Mouse (Mus musculus) kidney, adult 8-10 months (tissue): Measurements from ENCODE around the gene Rab3il1.

Source experiments
- DNase-seq, 2 experiments: peaks; one replicate each; pipeline ENCODE4 v3.0.0; 2022

Gene Rab3il1

DNA sequence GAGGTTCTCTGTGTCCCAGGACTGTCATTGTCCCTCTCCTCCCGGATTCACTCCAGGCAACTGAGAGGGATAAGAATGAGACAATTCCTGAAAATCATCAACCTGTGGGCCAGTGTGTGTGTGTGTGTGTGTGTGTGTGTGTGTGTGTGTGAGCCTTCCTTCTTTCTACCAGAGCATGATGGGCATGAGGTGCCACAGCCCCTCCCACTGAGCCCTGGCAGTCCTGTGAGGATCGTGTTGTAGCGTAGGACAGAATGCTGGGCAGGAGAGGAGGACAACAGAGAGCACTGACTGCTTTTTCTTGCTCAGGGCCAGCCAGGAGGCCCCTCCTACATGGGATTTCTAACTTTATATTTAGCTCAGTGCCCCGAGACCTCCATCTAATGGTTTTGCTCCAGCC, 41.3 kb downstream of the Rab3il1 start:
- no peak for DNase-seq

DNA sequence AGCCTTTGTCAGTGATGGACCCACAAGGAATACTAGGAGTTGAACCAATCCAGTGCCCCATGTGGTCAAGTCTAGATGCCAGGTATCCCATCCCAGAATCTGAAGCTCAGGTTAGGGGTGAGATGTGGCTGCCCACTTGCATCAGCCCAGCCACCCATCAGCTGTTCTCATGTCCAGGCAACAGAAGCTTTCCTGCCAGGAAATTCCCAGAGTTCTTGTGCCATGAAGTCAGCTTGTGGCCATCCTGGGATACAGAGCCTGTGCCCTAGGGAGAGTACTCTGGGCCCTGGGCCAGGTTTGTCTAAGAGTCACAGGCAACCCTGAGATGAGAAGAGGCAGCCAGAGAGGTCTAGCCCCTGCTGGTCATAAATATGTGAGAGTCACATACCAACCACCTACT, 42.2 kb downstream of the Rab3il1 start:
- DNase-seq = peak; percentile 77 to 81

DNA sequence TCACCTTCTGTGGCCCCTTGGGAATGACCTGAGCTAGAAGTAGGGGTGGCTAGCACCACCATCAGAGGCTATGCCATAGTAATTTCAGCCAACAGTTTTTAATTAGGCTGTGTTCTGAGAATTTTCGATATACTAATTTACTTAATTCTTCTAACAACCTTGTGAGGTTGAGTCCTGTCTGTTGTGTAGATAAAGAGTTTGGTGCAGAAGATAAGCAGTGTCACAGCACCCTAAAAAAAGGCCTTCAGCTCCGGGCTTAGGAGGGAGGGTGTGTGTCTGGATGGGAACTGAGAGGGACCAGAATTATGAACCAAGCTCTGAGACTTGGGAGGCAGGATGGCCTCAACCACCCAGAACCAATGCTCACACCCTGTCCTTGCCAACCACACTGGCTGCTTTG, 44.2 kb downstream of the Rab3il1 start:
- DNase-seq = no peak

DNA sequence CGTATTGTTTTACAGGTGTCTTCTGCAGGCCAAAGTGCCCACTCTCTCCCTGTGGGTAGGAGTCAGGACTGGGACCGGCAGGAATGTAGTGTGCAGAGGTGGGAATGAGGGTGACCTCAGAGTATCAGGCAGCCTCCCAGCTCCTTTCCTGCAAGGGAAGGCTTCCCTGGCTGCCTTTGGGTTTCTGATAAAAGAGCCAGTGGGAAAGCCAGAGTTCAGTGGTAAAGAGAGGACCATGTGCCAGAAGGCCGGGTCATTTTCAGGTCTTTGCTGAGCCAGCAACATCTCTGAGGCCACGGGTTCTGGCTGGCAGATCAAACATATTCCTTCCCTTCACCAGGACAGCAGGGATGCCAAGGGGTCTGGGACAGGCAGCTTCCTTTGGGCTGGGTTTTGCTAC, 44.9 kb downstream of the Rab3il1 start:
- peak; percentile 78 to 82 for DNase-seq

DNA sequence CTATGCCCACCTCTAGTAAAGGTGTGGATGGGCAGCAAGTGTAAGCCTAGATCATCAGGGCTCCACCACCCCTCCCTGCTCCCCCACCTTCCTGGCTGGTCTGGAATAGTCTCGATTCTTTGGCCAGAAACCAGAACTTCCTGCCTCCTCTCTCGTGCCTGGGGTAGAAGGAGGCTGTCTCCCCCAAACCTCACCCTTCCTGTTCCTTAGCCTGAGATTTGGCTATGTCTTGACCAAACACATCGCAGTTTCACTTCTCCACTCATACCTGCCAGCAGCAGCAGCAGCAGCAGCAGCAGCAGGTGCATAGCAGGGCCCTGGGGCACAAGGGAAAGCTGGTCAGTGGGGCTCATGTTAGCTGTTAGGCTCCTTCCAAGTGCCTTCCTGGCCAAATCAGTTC, 45.5 kb downstream of the Rab3il1 start:
- DNase-seq = no peak

DNA sequence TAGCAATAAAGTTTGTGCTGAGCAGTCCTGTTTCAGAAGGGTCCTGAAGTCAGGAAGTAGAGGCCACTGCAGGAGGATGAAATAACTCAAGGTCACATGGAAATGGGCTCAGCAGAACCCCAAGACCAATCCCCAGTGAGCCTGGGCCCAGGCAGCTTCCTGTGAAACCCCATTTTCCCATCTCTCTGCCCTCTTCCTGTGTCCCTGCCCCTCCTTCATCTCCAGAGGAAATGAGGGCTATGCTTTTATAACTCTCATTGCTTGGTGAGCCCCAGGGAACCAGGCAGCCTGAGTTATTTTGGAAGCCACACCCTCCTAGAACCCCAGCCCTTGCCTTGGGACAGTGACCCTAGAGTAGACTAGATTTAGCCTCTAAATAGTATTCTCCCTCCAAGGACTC, 48.1 kb downstream of the Rab3il1 start:
- DNase-seq = no peak

DNA sequence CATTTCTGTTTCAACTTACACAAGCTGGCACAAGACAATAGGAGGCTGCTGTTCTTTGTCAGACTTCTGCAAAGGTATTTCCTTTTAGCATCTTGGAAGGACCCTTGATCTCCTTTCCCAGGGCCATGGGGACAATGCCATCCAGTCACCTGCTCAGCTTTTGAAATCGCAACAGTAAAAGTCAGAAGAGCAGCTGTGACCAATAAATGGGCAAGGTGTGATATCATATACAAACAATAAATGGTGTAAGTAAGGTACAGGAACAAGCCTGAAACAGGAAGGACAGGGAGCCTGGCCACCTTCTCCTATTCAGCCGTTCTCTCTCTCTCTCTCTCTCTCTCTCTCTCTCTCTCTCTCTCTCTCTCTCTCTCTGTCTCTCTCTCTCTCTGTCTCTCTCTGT, 49.0 kb downstream of the Rab3il1 start:
- DNase-seq = no peak

DNA sequence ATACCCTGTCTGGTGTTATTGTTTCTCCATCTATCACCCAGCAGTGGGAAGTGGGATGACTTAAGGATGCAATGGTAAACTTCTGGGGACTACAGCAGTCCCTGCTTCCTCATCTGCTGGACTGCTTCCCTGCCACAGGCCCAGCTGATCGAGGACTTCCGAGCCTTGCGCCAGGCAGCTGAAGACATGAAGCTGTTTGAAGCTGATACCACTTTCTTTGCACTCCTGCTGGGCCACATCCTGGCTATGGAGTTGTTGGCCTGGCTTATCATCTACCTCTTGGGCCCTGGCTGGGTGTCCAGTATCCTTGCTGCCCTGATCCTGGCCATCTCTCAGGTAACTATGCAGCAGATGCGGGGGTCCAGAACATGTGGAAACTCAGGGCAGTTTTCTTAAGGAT, 51.2 kb downstream of the Rab3il1 start:
- DNase-seq = no peak

DNA sequence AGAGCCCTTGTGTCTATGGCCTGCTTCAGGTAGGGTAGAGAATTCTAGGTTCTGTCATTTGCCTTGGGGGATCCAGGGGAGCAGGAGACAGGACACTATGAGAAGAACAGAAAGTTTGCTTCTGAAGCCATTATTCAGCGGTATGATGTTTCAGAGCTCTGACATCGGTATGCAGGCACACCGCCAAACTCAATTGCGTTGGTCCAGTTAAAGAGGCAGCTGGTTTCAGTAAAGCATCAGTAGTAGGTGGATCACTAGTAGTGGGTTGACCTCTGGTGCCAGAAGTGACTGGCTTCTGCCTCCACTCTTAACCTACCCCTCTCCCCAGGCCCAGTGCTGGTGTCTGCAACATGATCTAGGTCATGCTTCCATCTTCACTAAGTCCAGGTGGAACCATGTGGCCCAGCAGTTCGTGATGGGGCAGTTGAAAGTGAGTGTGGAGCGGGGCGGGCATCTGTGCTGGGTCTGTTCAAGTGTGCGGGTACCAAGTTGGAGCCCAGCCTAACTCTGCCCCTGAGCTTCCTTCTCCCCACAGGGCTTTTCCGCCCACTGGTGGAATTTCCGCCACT, 52.3 kb downstream of the Rab3il1 start:
- no peak for DNase-seq

DNA sequence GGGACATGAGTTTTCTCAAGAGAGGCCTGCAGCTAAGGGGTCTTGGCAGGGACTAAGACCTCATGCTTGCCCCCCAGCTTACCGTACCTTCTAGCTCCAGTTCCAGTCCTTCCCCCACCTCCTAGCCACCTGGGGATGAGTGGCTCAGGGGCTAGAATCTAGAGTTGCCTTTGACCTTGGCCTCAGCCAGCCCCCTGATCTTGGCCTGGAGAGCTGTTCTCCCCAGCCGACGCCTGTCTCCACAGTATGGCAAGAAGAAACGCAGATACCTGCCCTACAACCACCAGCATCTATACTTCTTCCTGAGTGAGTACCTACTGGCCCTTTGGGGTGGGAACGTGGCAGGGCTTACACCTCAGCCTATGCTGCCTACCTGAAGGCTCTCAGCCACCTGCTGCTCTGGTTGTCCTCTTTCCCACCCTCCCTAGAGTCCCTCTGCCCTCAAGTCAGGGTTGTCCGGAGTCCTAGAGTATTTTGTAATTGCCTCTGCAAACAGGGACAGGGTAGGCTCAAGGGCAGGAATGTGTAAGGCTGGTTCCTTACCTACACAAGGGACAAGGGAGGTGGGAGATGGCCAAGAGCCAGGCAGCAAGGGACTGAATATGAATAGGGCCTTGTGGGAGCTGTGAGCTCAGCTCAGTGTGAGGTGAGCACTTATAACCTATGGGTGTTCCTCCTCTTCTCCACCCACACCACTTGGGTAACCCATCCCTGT, 53.0 kb downstream of the Rab3il1 start:
- no peak for DNase-seq

DNA sequence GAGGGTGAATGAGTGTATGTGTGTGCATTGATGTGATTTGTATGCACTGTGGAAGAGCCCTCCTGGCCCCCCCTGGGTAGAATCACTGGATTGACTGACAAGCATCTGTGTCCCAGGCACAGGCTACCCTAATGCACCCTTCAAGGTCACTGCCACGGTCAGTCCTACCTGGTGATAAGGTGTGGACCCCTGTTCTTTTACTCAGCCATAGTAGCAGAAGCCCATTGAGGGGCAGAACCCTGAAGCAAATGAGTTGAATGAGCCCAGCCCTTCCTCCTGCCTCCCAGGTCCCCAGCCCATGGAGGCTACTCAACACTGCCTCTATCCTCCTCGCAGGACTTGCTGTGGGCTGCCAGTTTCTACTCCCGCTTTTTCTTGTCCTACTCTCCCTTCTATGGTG, 53.8 kb downstream of the Rab3il1 start:
- DNase-seq = no peak

DNA sequence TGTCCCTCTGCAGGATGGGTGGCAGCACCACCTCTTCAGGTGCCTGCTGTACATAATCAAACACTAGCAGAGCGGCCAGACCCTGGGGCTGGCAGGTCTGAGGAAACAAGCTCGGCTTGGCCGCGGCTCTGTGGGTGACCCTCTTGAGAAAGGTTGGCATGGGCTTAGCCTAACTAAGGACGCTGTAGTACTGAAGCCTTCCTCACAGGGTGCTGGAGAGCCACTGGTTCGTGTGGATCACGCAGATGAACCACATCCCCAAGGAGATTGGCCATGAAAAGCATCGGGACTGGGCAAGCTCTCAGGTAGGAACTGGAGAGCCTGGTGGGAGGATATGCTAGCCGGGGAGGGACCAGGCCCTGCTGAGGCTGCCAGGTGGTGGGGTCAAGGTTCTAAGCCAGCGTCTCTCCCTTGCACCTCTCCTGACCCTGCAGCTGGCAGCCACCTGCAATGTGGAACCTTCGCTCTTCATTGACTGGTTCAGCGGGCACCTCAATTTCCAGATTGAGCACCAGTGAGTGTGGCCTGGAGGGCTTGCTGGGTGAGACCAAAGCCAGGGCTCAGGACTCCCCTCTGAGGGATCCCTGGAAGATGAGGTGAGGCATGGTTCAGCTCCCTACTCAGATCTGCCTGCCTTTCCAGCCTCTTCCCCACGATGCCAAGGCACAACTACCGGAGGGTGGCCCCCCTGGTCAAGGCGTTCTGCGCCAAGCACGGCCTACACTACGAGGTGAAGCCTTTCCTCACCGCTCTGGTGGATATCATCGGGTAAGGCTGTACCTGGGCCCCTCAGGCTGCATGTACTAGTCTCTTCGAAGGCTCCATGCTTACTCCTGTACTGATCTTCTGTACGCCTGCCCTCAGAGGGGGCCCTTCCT, 54.6 kb downstream of the Rab3il1 start:
- peak; percentile 73 to 84 for DNase-seq

DNA sequence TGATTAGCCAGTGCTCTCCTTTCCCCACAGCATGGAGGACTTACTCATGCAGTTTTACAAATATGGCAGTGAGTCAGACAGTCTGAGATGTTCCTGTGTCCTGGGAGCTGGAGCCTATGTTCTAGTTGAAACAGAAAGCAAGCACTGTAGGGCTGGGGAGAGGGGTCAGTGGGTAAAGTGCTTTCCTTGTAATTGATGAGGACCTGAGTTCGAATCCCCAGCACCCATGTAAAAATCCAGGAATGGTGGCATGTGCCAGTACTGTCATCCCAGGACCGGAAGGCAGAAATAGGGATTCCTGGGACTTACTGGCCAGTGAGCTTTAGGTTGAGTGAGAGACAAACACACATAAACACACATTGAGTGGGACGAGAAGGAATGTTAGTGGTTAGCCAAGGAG, 55.2 kb downstream of the Rab3il1 start:
- no peak for DNase-seq

DNA sequence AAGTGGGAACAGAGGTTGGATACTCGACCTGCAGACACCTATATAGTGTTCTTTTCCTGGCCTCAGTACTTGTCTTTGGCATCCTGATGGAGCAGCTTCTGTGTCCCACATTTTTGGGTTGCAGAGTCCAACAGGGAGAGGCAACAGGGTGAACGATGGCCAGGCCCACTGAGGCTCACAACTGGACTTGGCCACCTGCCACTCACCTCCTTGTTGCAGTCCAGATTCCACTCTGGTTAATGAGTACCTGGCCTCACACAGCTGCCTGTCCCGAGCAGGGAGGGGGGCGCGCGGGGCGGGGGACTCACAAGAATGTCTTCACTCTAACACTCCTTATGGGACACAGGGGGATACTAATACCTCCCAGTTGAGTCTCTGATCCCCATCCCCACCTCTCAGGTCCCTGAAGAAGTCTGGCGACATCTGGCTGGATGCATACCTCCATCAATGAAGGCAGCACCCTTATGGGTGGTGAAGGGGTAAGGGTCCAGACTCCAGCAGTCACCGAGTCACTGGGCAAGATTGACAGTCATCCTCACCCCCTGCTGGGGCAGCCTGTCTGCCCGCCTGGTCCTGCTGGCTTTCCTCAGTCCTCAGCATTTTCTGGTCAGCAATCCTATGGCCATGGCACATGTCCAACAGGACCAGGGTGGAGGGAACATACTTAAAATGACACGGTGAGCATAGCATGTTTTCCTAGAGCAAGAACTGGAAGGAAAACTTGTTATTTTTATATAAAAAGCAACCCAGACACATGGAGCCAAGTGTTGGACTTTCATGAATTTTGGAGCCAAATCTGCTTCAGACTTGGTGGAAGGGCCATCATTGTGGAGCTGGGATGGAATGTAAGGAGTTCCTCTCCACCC, 56.2 kb downstream of the Rab3il1 start:
- DNase-seq = peak; percentile 95

DNA sequence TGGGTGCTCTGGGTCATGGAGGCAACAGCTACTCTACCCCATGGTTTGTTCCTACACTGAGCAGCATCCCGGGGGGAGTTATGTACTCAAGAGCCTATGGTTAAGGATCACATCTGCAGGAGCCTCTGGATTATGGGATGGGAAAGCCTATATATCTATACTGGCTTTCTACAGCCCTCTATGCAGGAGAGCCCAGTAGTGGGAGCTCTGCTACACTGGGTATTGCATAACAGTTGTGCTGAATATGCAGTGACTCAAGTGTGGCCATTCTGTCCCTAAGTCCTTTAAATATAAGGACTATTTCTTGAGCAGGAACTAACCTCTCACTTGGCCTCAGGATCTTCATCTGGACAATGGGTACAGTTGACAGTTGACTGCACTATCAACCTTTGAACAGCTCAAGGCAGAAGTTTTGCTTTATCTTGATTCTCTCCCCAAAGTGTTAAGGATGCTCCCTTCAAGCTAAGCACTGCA, 56.9 kb downstream of the Rab3il1 start:
- DNase-seq = no peak

DNA sequence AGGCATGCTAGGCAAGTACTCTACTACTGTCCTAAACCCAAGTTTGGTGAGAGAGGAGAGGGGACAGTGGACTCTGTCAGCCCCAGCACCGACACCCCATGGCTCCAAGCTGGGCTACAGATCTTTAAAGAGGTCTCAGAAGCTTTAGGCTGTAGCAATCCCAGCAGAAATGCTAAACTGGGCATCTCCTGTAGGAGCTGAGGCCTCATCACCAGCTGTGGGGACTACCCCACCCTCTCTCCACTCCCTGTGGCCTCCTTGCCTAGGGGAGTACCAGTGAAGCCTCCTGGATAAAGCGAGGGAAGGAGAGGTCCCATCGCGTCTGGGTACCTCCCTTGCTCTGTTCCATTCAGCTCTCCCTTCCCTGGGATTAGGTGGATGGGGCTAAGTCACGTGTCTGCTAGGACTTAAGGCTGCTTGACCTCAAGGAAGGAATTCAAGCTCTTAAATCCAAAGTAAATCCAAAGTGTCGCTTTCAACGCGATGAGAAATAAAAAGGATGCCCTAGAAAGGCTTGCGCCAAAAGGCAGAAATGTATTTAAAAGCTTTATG, 57.5 kb downstream of the Rab3il1 start:
- DNase-seq = no peak

DNA sequence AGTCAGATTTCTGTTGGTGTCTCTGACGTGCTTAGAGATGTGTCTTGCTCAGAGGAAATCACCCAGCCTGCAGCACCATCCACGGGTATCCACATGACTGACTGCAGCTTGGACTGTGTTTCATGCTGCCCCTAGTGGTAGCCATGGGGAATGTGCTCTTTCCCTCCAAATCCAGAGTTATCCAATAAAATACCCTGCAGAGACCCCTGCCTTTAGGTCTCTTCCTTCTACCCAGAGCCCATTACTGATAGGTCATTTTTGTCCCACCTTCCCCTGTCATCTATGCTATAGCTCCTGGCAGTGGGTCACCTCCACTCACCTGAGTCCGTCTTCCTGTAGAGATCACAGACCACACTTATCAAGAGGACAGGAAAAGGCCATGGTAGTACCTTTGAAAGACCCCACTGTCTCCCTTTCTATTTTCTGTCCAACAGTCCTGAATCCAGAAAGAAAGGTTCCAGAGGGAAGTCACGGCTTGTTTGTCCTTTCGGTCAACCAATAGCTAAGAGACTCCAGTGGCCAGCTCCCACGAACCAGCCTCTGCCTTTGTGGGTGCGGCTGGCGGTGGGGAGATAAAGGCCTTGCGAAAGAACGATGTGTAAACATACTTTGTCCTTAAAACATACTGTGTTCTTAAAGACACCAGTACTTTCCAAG, 58.6 kb downstream of the Rab3il1 start:
- DNase-seq = no peak

DNA sequence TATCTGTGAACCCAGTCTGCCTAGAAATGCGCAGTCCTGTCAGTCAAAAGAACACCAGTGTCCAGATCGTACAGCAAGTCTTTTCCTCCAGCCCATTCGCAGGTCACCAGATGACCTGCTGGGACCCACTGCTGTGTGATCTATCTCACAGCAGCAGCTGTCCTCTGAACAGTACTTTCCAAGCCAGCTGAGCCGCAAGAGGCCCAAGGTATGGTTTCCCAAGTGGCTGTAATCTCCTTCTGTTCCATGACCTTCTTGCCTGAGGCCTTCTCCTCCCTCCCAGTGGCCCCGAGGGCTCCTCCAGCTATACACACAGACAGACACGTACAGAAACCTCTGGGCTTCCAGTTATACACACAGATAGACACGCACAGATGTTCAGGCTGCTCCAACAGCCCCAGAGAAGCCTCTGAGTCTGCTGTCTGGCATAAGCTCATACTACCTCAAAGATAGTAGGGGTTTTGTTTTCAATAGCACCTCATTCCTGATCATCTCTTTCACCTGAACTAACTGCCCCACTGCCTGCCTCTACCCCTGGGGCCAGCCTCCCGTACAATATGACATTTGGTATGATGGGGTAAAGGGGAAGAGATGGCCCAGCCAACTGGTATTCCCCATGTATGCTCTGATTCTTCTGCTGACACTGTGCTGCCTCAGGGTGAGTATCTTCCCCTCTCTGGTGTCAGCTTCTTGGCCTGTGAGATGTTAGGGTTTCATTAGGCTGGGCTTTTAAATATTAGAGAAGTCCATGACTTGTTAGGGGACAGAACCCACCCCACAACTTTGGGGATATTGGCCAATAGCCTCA, 59.5 kb downstream of the Rab3il1 start:
- no peak for DNase-seq

DNA sequence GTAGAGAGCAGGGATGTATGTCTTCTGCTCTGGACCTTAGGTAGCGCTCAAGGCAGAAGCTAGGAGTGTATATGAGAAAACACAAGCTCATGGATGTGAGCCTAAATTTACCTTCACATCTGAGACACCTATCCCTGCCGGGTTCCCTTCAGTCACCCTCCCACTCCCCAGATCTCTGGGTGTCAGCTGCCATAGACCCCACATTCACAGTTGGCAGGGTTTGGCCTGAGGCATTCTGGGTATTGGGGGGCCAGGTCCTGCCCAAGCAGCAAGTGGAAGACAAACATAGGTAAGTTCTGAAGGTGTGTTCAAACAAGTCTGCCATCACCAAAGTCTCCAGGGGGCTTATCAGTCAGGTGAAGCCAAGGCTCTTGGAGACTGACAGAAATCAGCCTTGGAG, 60.2 kb downstream of the Rab3il1 start:
- no peak for DNase-seq

DNA sequence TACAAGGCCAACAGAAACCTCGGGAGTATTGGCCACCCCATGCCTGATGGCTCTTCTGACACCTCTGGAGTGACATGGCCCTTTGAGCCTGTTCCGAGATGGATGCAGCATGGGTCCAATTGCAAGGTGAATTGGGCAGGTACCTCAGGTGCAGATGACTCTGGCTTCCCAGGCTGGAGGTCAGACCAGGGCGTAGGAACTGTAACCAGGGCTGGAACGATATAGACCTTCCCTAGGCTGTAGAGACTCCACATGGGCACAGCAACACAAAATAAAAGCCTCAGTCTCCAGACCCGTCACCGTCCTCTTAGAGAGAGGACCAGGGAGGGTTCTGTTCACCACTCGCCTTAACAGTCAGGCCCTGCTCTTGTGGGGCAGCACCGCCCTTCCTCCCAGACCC, 60.8 kb downstream of the Rab3il1 start:
- no peak for DNase-seq

DNA sequence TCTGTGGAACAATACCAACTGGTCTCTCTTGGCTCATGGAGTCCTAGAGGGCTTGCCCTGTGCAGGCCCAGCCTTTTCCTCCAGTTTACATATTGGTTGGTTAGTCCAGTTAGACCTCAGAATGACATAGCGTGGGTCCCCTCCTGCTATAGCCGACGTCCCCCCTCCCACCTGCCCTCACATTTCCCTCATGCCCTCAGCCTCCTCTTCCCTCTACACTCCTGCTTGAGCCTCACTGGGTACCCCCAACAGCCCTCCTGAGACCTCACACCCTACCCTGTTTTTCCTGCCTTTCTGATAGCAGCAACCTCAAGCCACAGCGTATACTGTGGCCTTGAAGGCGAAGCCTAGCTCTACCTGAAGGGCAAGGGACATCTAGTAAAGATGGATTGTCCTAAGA, 61.4 kb downstream of the Rab3il1 start:
- DNase-seq = no peak
